Mouse (Mus musculus): Measurements from ENCODE around the gene Mtmr12.
A peak's percentile ranks its signal among the peaks of the same experiment; 100 is the strongest.
"Not testable (repeated sequence)": the region's sequence is repeated elsewhere in the genome, so short reads cannot be mapped to it uniquely, and the experiment has no call there.

The Mtmr12 gene

DNA sequence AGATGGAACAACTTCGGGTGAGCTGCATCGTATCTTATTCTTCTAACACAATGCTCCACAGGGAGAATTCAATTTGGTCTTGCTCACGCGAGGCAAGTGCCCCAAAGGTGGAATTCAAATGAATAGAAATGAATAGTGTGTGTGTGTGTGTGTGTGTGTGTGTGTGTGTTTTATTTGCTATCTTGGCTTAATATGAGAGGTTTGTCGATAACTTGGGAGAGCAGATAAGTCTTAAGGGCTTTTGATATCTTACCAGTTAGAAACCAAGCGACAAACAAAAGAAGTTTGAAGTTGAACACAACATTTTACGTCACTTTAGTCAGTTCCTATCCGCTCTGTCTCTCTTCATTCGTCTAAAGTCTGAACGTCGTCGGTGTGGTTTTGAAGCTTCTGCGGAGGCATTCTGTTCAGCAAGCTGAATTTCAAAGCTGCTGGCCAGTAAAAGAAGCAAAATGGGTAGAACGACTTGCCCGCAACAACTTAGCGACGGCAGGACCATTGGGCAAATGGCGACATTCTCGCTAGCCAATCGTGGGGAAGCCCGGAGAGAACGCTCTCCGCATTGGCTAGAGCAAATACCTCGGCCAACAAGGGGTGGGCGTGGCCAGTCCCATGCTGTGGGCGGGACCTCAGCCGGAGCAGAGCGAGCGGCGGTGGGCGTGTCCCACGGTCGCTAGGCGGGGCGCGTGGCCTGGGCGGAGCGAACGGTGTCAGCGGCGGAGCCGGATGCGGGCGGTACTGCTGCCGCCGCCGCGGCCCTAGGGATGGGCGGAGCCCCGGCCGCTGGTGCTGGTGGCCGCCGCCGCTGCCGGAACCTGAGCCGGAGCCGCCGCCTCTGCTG lies at the start of gene Mtmr12:
Mtmr12 (plus strand) TSS at position 710 of the 841 bp plus-strand sequence.
- DNase-seq: peak; percentile 99 to 100

GRCm38 (mm10) chr15:12178126-12178525 lies 26.7 kb upstream of the Mtmr12 start:
- no peak for DNase-seq

DNA sequence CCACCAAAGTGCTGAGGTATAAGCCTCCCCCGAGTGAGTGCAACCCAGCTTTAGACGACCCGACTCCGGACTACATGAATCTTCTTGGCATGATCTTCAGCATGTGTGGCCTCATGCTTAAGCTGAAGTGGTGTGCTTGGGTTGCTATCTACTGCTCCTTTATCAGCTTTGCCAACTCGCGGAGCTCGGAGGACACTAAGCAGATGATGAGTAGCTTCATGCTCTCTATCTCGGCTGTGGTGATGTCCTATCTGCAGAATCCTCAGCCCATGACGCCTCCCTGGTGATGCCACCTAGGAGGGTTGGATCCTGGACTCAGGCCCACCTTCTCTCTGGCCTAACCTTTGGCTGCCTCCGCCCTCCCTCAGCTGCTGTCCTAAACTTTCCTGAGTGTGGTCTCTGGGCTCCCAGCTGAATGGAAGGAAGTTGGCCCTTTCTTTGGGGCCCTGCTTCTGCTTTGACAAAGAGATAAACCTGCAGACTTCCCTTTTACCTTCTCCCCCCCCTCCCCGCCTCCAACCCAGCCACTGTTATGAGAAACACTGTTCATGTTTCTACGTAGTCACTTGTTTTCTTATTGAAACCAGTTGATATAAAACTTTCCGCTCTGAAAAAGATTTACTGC lies 23.5 kb upstream of the Mtmr12 start:
- DNase-seq: not testable (repeated sequence)

- DNase-seq: peak; percentile 47 to 69
These were observed 10.7 kb upstream of the Mtmr12 start for GRCm38 (mm10) chr15:12193880-12194816.

DNA sequence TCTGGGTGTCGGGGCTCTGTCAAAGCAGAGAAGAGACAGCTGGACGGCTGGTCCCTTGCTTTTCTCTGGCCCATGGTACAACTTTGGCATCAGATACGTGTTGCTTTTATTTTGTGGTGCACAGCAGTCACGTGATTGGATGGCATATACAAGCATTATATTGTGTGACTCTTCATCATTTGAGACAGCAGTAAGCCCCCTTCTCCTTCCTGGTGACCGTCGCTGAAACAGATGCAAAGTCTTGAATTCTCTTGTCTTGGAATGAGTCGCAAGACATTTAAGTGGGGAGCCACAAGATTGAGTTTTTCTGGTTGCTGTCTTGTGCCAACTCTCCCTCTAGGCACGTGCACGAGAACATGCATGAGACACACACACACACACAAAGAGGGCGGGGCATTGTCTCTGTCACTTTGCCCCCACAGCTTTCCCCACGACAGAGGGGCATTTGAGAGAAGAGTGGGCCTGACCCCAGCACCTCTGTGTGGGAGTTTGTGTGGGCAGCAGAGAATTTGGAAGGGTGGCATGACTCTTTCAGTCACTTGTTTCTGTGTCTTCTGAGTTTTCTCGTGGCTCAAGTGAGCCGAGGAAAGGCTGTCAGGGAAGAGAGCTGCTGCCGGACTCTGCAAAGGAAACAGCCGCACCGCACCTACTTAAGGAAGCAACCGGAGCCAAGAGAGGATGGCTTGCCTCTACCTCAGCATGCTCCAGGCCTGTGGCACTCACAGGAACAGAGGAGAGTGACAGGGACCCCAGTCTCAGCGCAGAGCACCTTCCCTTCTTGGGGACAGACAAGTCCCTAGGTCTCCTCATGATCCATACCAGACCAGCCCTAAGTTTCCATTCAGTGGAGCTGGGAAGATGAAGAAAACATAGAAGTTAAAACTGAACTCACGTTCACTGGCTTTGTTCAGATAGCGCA lies 9.8 kb upstream of the Mtmr12 start:
- DNase-seq: no peak

GRCm38 (mm10) chr15:12195966-12196365 lies 8.9 kb upstream of the Mtmr12 start:
- no peak for DNase-seq

GRCm38 (mm10) chr15:12196410-12197191 lies 8.2 kb upstream of the Mtmr12 start:
- peak; percentile 80 to 87 for DNase-seq

GRCm38 (mm10) chr15:12197361-12197760 lies 7.5 kb upstream of the Mtmr12 start:
- DNase-seq: no peak

DNA sequence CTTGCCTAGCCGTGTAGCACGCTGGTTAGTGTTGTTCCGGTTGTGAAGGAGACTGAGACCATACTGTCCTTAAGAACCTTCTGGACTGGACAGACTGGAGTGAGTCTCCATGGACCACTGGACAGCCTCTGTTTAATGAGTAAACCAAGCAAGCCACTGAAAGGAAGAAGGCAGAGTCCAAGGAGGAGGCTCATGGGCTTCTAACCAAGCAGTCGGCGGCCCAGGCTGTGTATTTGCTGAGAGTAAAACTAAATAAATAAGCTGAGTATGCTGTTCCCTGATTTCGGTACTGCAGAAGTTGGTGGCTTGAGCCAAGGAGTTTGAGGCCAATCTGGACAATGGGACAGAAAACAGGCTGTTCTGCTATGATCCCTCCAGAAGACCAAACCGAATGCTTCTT lies 4.8 kb upstream of the Mtmr12 start:
- DNase-seq: no peak

DNA sequence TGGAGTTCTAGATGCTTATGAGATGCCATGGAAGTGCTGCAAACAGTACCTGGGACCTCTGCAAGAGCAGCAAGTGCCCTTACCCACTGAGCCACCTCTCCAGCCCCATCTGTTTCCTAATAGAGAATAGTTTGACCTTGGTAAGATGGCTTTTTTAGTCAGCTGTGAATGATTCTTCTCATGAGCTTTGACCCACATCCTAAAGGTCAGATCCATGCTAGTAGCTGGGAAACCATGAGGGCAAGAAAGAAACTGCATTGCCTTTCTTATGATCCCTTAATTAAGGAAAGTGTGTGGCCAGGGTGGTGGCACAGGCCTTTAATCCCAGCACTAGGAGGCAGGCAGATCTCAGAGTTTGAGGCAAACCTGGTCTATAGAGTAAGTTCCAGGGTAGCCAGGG lies 3.0 kb upstream of the Mtmr12 start:
- no peak for DNase-seq

DNA sequence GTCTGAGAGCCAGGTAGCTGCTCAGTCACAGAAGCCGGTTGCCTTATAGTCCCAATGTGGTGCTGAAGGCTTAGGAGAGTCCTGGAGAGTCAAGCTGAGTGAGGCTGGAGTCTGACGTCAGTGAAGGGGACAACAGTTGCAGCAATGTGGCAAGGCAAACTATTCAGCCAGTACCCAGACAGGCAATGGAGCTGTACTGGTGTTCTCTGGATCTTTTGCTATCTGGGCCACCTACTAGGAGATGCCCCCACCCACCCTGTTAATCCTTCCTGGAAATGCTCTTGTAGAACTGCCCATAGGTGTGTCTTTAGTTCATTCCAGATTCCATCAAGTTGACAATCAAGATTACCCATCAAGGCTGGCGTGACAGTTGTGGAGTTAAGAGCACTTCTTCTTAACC lies 2.4 kb upstream of the Mtmr12 start:
- DNase-seq: no peak

GRCm38 (mm10) chr15:12203008-12203407 lies 1.8 kb upstream of the Mtmr12 start:
- not testable (repeated sequence) for DNase-seq

DNA sequence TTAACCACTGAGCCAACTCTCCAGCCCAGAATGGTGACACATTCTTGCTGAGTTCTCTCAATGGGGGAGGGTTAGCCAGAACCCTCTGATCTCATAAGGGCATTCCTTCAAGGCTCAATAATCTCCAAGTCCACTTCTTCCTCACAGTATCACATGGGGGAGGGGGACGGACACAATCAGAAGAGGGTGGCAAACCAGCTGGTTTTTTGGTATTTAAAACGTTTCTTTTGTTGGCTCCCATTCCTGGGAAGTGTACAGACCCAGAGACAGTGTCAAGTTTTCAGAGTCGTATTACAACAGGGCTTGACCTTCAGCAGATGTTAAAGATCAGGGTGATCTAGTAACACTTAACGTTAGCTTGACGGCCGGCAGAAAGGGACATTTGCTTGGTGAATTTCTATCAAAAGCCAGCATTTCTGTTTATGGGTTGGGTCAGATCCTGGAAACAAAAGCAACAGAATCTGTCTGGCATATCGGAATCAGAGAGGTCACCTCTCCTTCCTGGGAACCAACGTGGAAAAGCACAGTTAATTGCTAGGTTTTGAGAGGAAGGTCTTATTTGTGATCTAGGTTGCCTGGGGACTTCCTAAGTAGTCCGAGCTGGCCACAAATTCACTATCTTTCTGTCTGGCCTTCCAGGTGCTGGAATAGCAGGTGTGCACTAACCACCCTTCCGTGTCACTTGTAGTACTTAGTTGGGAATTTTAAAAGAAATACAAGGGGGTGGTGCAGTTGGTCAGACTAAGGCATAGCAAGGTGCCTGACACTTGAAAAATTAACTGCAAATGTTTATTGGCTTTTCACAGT lies 1.1 kb upstream of the Mtmr12 start:
- peak in 1 of 2 experiments; percentile 56 for DNase-seq

- DNase-seq: peak in 1 of 2 experiments; percentile 28
These were observed 503 bp downstream of the Mtmr12 start for GRCm38 (mm10) chr15:12205160-12205901.

DNA sequence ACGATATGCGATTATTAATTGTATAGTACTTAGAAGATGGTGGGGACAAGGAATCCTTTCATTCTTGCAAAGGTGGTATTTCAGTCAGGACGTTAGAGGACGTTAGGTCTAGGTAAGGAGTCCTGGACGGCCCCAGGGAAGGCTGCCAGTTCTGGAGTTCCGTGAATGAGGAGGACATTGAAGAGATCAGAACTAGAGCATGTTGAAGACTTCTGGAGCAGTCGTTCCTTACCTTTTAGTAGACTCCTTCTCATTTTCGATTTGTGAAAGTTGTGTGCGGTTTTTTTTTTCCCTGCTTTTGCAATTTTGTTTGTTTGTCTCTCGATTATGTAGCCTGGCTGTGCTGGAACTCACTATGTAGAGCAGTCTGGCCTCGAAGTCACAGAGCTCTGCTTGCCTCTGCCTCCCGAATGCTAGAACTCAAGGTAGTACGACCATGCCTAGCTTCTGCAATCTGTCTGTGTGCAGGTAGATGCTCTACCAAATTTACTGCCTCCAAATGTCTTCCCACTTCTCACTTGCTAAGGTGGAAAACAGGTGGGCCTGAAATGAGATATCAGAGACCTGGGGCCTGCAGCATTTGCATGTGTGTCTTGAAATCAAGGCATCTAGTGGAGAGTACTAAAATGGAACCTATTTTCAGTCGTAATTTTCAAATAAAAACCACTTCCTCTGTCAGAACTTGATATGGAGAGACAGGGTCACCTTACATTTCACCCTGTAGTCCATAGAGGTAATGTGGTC lies 1.2 kb downstream of the Mtmr12 start:
- DNase-seq: peak; percentile 31 to 38

- DNase-seq: no peak
These were observed 1.9 kb downstream of the Mtmr12 start for GRCm38 (mm10) chr15:12206646-12207222.

- no peak for DNase-seq
These were observed 2.8 kb downstream of the Mtmr12 start for GRCm38 (mm10) chr15:12207556-12208090.

DNA sequence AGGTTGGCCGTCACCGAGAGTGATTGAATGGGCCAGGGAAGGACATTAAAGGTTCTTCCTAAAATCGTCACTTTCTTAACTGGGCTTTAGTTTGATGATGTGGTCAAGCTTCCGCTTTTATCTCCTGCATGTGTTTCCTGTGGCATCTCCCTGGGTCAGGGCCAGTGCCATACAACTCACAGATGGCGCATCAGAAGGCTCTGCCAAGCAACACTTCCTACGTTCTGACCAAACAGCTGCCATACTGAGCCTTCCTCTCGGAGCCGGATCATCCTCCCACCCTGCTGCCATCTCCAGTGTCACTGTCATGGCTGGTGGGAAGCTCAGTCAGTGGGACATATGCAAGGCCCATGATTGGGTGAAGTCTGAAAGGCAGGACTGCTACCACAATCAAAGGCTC lies 6.7 kb downstream of the Mtmr12 start:
- peak in 1 of 2 experiments; percentile 24 for DNase-seq
